Mouse (Mus musculus) megakaryocyte, embryonic 14.5 days (primary cell): ENCODE data around the gene Fads2.

ENCODE experiments used
- FLI1 ChIP-seq: IDR thresholded peaks from 2 replicates; pipeline ENCODE4 v1.6.1; 2012; ENCODE audit warnings: low read length, inconsistent platforms, mixed read lengths
- GATA1 ChIP-seq: IDR thresholded peaks from 3 replicates; pipeline ENCODE4 v1.6.1; 2012; ENCODE audit warnings: mixed read lengths, low read length, inconsistent platforms, borderline replicate concordance

DNA sequence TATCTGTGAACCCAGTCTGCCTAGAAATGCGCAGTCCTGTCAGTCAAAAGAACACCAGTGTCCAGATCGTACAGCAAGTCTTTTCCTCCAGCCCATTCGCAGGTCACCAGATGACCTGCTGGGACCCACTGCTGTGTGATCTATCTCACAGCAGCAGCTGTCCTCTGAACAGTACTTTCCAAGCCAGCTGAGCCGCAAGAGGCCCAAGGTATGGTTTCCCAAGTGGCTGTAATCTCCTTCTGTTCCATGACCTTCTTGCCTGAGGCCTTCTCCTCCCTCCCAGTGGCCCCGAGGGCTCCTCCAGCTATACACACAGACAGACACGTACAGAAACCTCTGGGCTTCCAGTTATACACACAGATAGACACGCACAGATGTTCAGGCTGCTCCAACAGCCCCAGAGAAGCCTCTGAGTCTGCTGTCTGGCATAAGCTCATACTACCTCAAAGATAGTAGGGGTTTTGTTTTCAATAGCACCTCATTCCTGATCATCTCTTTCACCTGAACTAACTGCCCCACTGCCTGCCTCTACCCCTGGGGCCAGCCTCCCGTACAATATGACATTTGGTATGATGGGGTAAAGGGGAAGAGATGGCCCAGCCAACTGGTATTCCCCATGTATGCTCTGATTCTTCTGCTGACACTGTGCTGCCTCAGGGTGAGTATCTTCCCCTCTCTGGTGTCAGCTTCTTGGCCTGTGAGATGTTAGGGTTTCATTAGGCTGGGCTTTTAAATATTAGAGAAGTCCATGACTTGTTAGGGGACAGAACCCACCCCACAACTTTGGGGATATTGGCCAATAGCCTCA lies 40.6 kb downstream of the Fads2 start:
- TF ChIP-seq GATA1 (0 out of 3 replicates have a peak, but pooled peaks have one; percentile 30), FLI1 (no peak)
